Mouse (Mus musculus): ENCODE data around the gene Myrf.

DNA sequence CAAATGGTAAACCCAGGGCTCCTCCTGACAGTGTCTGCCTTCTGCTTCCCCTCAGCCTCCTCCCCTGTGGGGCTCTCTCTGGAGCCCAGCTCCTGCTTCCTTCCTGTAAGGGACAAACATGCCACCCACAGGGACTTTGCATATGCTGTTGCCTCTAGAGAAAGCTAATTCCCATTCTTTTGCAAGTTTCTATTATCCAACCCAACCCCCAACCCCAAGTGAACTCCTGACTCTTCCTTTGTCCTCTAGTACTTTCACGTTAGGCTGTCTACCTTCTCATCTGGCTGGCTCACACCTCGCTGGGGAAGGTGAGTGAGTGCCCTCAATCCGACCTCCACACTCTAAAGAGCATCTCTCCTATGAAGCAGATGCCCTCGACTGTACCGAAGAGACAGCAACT is 8.7 kb downstream of the Myrf start:
- TF ChIP-seq CTCF (IDR thresholded peaks at IDR 0.05) (no peak), EP300 (IDR thresholded peaks at IDR 0.05) (no peak)
